Mouse (Mus musculus): Measurements from ENCODE around the gene Rnpep.
"Not testable (repeated sequence)": the region's sequence is repeated elsewhere in the genome, so short reads cannot be mapped to it uniquely, and the experiment has no call there.

Gene Rnpep

DNA sequence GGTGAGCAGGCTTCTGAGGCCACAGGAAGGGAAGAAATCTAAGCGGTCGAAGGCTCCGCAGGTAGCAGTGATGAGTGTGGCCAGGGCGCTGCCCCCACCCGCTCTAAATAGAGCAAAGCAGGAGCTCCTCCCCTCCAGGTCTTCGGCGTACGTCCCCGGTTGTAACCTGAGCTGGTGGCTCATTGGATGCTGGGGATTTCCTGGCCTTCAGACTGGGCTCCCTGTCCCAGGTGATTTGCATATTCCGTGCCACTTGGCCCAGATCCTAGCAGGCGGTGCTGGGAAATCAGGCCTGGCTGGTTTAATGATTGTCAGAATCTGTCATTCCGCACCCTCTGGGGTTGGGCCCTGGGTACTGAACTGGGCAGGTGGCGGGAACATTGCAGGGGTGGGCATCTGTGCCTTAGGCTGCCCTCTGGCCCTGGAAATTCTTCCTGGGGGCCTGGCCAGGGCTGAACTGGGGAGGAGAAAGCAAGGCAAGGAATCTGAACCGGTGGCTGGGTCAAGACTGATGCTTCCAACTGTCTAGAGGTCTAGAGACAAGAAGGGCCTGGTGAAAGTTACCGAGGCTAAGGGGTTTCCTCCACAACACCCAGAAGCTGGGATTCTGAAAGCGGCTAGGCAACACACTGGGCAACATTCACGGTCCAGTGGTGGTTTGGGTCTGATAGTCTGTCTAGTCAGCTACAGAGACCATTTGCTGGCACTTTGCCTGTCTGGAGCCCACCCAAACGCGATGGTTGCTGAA is 25.3 kb downstream of the Rnpep start, which contains the start of gene Elf3:
TSS of gene Elf3 (minus strand) at position 189 of the 748 bp plus-strand sequence.
- DNase-seq (ENCODE audit: low spot score): no peak

GRCm38 (mm10) chr1:135256299-135256698 is 27.6 kb downstream of the Rnpep start:
- DNase-seq (ENCODE audit: low spot score): no peak

- no peak for DNase-seq (ENCODE audit: low spot score)
Measured at GRCm38 (mm10) chr1:135252854-135253253, 31.0 kb downstream of the Rnpep start.

- no peak for DNase-seq (ENCODE audit: low spot score)
Measured at GRCm38 (mm10) chr1:135251405-135251804, 32.5 kb downstream of the Rnpep start.

- DNase-seq (ENCODE audit: low spot score): no peak
Measured at GRCm38 (mm10) chr1:135250706-135251105, 33.2 kb downstream of the Rnpep start.

GRCm38 (mm10) chr1:135248434-135248850 is 35.4 kb downstream of the Rnpep start:
- no peak for DNase-seq (ENCODE audit: low spot score)

DNA sequence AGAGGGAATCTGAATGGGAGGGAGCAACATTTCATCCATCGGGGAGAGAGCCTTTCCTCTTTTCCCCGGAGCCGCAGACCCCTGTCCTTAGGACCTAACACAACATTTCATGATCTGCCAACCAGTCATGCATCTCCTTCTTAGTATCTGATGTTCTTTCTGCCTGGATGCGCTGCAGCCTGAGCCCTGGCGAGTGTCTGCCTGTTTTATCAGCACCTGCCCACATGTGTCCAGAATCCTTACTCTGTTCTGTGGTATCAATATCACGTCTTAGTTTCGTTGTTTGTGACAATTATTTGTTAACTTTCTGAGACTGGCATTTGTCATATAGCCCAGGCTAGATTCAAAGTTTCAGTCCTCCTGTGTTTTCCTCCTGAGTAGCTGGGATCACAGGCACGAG is 39.9 kb downstream of the Rnpep start:
- DNase-seq (ENCODE audit: low spot score): no peak

GRCm38 (mm10) chr1:135240206-135240605 is 43.7 kb downstream of the Rnpep start:
- not testable (repeated sequence) for DNase-seq (ENCODE audit: low spot score)

- DNase-seq (ENCODE audit: low spot score): no peak
Measured at GRCm38 (mm10) chr1:135237131-135237851, 46.6 kb downstream of the Rnpep start.

DNA sequence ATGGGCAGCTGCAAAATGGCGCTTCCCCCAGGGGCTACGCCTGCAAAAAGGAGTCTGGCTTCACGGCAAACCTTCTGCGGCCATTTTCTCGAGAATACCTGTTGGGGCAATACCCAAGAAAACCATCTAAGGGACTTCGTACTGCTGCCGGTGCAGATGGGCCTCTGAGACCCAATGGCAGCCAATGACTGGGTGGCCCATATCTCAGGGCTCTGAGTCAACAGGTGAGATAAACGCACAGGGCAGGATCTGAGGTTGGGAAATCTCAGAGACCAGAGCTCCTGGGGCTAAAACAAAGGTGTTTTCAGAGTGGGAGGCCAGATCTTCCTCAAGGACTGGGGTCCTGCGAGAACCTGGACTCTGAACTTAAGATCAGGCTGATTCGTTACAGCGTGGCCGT is 49.1 kb downstream of the Rnpep start:
- no peak for DNase-seq (ENCODE audit: low spot score)

- no peak for DNase-seq (ENCODE audit: low spot score)
Measured at GRCm38 (mm10) chr1:135233961-135234360, 49.9 kb downstream of the Rnpep start.

GRCm38 (mm10) chr1:135231878-135232277 is 52.0 kb downstream of the Rnpep start:
- DNase-seq (ENCODE audit: low spot score): not testable (repeated sequence)

- DNase-seq (ENCODE audit: low spot score): no peak
Measured at GRCm38 (mm10) chr1:135227339-135227950, 56.4 kb downstream of the Rnpep start.

GRCm38 (mm10) chr1:135224981-135225604 is 58.8 kb downstream of the Rnpep start:
- DNase-seq (ENCODE audit: low spot score): no peak

- no peak for DNase-seq (ENCODE audit: low spot score)
Measured at GRCm38 (mm10) chr1:135224147-135224546, 59.7 kb downstream of the Rnpep start.

GRCm38 (mm10) chr1:135217607-135218233 is 66.2 kb downstream of the Rnpep start:
- no peak for DNase-seq (ENCODE audit: low spot score)

GRCm38 (mm10) chr1:135213772-135214640 is 69.9 kb downstream of the Rnpep start:
- DNase-seq (ENCODE audit: low spot score): no peak
